Mouse (Mus musculus): Measurements from ENCODE around the gene Gbe1.

Gene Gbe1

GRCm38 (mm10) chr16:70568341-70569265, 254.9 kb downstream of the Gbe1 start:
- DNase-seq (ENCODE audit: low read depth) = peak; percentile 85

- DNase-seq (ENCODE audit: low read depth) = no peak
Measured at GRCm38 (mm10) chr16:70585964-70586363, 272.2 kb downstream of the Gbe1 start.

- DNase-seq (ENCODE audit: low read depth) = no peak
Measured at GRCm38 (mm10) chr16:70602326-70602725, 288.6 kb downstream of the Gbe1 start.

GRCm38 (mm10) chr16:70608358-70608757, 294.6 kb downstream of the Gbe1 start:
- no peak for DNase-seq (ENCODE audit: low read depth)

- DNase-seq (ENCODE audit: low read depth) = no peak
Measured at GRCm38 (mm10) chr16:70617691-70618090, 303.9 kb downstream of the Gbe1 start.

- DNase-seq (ENCODE audit: low read depth) = no peak
Measured at GRCm38 (mm10) chr16:70618168-70618567, 304.4 kb downstream of the Gbe1 start.

Data from NIH3T3 (cell line).